Mouse (Mus musculus) urinary bladder, adult 2 months (tissue): ENCODE results near the gene Dbp. TPM values are rescaled to one million over a fixed set of nuclear protein-coding genes. Genes with fewer than 3 reads are reported as not detected.

ENCODE experiments used
- DNase-seq: peaks from one replicate; pipeline ENCODE4 v3.0.0; 2022; ENCODE audit warnings: low spot score
- polyA plus RNA-seq: library from polyadenylated mRNA; depleted of rRNA; stranded (reverse); fragments of >200 nt; gene quantifications from 2 replicates; pipeline ENCODE4 v1.2.3, GENCODE M21; 2012

The Dbp gene
- polyA plus RNA-seq, 1 experiment, result 335 TPM

- DNase-seq, result no peak
These were observed 6.6 kb downstream of the Dbp start for GRCm38 (mm10) chr7:45711316-45712021.

DNA sequence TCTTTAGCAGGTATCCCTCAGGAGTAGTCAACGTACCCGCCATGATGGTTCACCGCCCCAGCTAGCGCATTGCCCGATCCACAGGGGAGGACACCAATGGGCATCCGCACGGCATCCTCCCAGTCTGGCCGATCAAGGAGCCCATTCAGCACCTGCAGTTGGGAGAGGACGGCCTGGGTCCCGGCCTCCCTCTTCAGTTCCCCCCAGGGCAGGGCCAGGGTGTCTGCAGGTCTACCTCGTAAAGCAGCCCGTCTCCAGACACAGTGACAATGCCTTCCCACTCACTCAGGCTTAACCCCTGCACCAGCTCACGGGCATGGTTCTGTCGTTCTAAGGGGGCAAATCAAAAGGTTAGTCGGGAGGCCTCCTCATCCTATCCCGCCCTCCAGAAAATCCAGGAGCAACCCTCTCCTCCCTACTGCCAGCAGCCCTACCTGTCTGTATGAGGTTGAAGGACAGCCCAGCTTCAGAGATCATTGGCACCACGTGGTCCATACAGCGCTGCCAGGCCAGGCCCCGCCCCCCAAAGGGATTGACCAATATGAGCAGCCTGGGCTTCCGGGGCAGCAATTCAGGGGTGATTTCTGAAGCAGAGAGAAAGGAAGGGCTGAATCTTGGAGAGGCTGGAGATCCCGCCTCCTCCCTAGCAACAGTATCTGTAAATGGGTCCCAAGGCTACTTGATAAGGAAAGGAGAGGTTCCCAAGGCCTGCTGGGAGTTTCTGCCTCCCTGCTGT lies 7.3 kb downstream of the Dbp start:
- DNase-seq, result no peak

GRCm38 (mm10) chr7:45713396-45713795 lies 8.5 kb downstream of the Dbp start:
- DNase-seq, result no peak

DNA sequence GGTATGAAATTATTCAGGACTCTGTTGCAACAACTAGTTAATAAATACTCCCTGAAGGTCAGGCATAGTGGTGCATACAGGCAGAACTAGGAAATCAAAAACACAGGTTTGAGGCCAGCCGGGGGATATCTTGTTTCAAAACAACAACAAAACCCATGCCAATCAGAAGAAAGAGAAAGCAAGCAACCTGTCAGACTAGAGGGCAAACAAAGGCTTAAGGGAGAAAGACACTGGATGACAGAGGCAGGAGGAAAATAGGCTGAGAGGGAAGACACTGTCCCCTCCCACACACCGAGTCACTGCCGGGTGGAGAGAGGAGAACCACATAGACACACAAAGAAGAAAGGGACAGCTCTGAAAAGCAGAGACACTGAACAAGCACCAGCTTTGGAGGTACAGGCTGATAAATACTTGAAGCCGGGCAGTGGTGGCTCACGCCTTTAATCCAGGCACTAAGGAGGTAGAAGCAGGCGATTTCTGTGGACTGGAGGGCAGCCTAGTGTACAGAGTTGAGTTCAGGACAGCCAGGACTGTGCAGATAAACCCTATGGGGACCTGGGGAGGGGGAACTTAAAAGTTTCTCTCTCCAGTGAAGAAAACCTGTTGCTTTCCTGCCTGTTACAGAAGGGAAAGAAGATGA lies 9.1 kb downstream of the Dbp start:
- DNase-seq, result no peak

GRCm38 (mm10) chr7:45714630-45715089 lies 9.8 kb downstream of the Dbp start:
- DNase-seq, result no peak

DNA sequence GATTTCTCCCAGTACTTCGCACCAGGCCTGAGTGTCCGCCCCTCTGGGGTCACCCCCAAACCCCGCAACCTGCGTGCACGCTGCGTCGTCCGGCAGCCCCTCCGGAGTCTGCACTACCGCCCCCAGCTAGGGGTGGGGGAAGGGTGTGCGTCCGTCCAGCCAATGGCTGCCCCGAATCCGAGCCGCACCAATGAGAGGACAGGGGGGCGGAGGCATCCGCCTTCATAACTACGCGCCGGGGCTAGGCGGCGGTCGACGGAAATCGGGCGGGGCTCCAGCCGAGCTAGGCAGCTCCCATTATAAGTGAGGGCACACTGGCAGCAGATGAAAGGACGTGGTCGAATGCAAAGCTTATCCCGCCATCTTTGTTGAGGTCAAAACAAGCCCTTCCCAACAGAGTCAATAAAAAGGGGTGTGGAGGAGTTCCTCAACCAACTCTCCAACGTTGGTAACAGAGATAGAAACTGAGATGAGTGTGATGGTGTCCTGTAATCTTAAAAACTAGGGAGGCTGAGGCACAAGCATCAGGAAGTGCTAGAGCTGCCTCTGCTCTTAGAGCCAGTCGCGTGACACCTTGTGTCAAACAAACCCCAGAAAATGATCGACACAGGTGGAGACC lies 10.3 kb downstream of the Dbp start, which contains the start of gene Rpl18:
Gene Rpl18, plus strand, starts transcription at position 368 of the 619 bp plus-strand sequence.
- peak; percentile 89 for DNase-seq

- no peak for DNase-seq
These were observed 11.0 kb downstream of the Dbp start for GRCm38 (mm10) chr7:45715741-45716459.

DNA sequence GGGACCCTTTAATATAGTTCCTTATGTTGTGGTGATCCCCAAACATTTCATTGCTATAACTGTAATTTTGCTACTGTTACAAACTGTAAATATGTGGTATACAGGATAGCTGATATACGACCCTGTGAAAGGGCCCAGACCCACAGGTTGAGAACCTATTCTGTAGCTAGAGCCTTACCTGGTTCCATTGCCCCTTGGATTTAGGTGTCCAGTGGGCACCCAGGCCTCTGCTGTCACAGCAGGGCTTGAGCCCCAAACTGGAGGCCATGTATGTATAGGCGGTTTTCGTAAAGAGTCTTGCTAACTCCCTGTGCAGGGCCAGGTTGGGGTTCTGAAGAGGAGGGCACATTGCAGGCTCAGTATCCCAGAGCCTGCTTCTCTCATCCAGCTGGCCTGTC lies 11.6 kb downstream of the Dbp start:
- no peak for DNase-seq

- DNase-seq, result no peak
These were observed 12.3 kb downstream of the Dbp start for GRCm38 (mm10) chr7:45716952-45717917.

DNA sequence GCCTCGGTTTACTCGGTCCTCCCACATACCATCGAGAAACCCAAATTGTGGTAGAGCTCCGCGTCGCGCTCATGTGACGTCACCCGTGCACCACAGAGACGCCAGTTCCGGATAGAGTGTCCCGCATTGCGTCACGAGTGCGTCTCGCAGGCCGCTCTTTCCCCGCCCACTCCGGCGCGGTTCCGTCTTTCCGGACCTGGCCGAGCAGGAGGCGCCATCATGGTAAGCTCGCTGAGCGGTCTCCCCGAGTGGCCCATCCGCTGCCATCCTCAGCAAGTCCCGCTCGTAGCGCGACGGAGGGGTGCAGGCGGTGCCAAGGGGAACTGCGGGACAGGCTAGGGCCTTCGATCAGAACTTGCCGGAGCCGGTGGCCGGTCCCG lies 13.0 kb downstream of the Dbp start, which contains the start of gene Sphk2:
Gene Sphk2, minus strand, starts transcription at position 85 of the 380 bp plus-strand sequence.
- DNase-seq, result peak; percentile 98

DNA sequence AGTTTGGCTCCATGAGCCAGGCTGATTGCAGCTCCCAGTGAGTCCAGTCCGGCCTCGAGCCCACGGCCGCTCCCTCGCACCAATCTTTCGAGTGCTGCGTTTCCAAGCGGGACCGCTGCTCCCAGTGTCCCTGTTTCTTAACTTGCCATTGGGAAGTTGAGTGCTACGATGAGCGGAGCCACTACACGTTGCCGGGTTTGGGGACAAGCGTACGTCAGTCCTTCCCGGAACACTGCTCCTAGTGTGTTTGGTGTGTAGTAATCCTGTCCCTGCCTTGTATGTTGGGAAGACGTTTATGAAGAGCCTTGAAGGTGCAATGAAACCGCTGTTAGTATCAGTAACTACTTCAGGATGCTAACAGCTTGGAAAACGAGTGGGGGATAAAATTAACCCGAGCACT lies 13.4 kb downstream of the Dbp start:
- no peak for DNase-seq

DNA sequence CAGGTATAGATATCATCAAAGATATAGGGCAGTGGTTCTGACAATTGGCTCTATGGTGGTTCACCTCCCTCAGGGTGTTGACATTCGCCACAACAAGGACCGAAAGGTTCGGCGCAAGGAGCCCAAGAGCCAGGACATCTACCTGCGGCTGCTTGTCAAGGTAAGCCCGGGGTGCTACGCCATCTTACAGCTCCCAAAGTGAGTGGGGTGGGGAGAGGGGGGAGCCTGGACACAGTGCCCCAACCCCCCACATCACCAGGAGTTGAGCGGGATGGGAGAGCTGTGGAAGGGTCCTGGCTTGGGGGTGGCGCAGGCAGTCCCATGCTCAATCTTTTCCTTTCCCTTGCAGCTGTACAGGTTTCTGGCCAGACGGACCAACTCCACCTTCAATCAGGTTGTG lies 14.3 kb downstream of the Dbp start:
- no peak for DNase-seq

- no peak for DNase-seq
These were observed 15.0 kb downstream of the Dbp start for GRCm38 (mm10) chr7:45719738-45720412.

DNA sequence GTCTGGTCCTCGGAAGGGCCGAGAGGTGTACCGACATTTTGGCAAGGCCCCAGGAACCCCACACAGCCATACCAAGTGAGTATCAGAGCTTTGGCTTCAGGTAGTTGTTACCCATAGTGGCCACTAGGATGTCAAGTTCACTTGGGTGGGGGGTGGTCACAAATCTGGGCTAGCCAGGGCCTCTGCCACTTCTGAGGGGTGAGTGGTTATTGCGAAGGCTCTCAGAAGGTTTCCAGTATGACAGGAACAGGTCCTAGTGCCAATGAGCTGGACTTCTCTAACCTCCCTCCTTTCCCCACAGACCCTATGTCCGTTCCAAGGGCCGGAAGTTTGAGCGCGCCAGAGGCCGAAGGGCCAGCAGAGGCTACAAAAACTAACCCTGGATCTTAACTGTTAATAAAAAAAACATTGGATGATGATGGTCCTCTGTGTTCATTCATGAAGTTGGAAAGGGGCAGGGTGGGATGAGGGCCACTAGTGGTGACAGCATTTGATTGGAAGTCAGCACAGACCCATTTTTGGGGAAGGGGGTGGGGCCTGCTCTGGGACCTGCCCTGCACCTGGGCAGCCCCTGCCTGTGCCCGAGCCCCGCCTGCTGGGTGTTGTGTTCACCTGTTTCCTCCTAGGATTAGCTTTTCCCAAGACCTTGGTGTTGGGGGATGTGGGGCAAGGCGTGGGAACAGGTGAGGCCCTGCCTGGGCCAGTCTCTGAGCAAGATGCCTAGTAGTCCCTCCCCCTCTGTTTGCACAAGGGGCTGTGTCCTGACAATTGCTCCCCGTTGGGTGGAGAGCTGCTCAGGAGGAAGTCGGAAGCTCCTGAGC lies 15.7 kb downstream of the Dbp start, which contains the start of gene Fam83e:
Gene Fam83e, plus strand, starts transcription at position 800 of the 821 bp plus-strand sequence.
- DNase-seq, result no peak

DNA sequence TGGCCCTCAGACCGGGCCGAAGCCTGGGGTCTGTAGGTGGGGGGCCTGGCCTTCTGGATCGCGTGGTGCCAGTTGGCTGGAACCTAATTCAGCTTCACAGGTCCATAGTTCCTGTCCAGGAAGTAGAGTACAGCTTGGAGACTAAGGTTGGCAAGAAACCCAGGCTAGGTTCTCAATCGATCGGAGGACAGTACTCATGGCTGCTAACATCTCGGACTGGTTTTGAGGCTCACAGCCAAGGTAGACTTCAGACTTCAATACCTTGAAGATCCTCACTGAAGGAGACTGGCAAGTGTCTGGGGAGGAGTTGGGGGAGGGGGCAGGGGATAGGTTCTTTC lies 16.3 kb downstream of the Dbp start:
- DNase-seq, result no peak

DNA sequence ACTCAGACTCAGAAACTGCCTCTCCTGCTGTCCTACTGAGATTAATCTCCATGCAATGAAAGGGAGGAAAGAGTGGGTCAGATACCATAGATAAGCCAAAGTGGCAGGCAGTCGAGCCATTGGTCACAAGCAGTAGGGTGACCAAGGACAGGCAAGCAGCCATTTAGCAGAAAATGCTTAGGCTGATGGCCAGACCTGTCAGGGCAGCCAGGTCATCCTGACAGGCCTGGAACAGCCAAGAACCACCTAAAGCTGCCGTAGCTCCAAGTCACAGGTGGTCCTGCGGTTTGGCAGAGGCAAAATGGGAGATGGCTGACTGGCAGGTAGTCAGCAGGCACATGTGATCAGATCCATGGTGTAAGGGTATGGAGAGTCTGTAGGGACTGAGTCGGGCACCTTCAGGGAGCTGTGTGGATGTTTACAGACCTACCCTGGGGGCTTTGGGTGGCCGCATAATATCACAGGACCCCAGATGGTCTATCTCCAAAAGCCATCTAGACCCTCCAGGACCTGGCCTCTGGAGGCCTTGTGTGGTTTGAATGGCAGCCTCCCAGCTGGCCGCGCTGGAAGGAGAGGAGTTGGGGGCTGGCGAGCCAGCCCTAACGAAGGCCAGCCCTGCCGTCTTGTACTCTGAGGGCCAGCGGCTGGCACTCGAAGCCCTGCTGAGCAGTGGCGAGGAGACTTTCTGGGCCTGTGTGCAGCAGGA lies 16.9 kb downstream of the Dbp start:
- no peak for DNase-seq

DNA sequence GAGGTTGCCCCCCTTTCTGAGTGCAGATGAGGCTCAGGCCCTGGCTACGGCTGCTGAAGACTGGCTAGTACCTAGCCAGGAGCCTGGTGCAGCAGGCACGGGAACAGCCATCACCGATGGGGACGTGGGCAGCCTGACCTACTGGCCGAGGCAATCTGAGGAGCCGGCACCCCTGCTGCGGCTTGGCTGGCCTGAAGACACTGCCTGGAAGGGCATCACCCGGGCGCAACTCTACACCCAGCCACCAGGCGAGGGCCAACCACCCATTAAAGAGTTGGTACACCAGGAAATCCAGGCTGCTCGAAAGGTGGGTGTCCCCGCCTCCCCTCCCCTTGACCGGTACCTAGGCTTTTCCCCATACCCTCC lies 17.4 kb downstream of the Dbp start:
- no peak for DNase-seq

- DNase-seq, result no peak
These were observed 18.4 kb downstream of the Dbp start for GRCm38 (mm10) chr7:45723301-45723700.
